Mouse (Mus musculus) liver, postnatal 0 days (tissue): Measurements from ENCODE around the gene Hhat.

Experiments used
- CTCF ChIP-seq: sonication (generic); IDR thresholded peaks from 2 replicates; pipeline ENCODE4 v1.5.1; 2016; ENCODE audit warnings: antibody characterized with exemption, low read depth
- EP300 ChIP-seq: IDR thresholded peaks from 2 replicates; pipeline ENCODE4 v1.6.1; 2016; ENCODE audit warnings: antibody characterized with exemption, low read depth, mild to moderate bottlenecking

DNA sequence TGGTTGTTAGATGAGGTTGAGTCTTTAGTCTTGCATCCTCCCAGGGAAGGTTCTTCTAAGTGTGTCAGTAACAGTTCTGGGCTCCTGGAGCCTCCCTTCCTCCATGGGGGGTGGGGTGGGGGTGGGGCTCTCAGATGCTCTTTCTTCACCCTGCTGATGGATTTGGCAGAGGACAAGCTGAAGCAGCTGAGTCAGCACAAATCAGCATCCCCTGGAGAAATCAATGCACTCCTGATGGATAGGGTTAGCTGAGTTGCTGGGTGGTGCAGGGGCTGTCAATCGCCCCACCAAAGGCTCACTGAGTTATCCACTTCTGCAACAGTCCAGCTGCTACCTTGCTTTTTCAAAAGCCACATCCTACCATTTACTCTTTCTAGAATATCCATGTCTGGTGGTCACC lies 251.3 kb downstream of the Hhat start:
- no peak for TF ChIP-seq CTCF
- no peak for TF ChIP-seq EP300
